Mouse (Mus musculus) gonadal fat pad, adult 2 months (tissue): Measurements from ENCODE around the gene Apex1. TPM values are rescaled to one million over a fixed set of nuclear protein-coding genes. Genes with fewer than 3 reads are reported as not detected.
"Not testable (repeated sequence)": the region's sequence is repeated elsewhere in the genome, so short reads cannot be mapped to it uniquely, and the experiment has no call there.

Experiments
- DNase-seq: peaks from one replicate; pipeline ENCODE4 v3.0.0-alpha.2; 2012; ENCODE audit warnings: low read depth
- polyA plus RNA-seq: library from polyadenylated mRNA; depleted of rRNA; stranded (reverse); fragments of >200 nt; gene quantifications from 2 replicates; pipeline ENCODE4 v1.2.3, GENCODE M21; 2012; rRNA removed

The Apex1 gene
- polyA plus RNA-seq, 1 experiment, result 58.3 TPM

DNA sequence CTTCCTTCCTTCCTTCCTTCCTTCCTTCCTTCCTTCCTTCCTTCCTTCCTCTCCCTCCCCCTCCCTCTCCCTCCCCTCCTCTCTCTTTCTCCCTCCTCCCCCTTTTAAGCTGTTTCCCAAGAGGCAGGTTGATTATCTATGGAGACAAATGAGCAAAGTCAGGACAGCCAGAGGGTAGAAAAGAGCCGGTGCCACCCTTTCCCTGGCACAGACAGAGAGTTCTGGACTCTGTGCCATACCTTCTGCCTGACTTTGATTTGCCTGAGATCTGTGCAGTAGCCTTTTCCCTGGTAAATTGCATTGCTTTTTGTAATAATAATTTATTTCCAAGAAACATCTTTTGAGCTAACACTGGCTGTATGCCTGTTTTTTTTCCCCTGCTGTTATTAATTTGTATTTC lies 44.3 kb downstream of the Apex1 start:
- DNase-seq, result no peak

DNA sequence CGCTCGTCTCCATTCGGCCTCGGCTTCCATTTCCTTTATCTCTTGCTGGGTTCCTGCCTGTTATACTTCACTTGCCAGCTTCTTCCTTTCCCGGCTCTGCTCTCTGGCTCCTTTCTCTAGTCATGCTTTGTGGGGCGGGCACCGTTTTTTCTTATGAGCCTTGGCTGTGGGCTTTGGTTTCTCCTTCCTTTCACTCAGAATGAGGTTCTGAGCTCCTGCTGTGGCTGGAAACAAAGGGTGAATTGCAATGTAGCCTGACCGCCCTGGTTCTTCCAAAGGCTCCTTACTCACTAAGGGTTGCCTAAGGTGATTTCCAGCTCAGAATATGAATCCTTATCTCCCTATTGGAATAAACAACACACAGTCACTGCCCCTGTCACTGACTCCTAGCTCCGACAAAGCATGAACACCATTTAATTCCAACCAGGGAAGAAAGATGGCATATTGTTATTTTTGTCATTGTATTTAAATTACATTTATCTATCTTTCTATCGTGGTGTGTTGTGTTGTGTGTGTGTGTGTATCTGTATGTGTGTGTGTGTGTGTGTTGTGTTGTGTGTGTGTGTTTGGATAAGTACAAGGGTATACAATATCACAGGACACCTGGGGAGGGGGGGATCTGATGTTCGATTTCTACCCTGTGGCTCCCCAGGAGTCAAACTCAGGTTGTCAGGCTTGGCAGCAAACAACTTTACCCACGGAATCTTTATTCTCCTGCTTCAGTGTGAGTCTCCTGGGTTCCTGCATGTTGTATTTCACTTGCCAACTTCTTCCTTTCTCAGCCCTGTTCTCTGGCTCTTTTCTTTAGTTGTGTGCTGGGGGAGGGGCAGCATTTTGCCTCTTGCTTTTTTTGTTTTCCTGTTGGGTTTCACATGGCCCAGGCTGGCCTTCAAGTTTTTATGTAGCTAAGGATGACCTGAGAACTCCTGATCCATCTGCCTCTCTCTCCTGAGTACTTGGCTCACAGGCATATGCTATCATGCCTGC lies 45.1 kb downstream of the Apex1 start:
- DNase-seq, result no peak

DNA sequence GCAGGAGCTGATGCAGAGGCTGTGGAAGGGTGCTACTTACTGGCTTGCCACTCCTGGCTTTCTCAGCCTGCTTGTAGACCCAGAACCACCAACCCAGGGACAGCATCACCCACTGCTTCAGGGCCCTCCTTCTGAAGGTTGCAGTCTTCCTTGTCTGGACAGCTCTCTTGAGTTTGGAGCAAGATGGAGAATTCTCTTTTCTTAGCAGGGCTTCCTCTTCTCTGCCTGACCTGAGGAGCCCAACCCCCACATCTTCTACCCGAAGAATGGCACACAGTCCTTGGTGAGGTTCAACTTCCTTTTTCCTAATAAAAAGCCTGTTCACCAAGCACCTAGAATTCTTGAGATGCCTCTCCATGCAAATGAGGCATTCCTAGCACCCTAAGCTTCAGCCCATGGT lies 46.1 kb downstream of the Apex1 start:
- DNase-seq, result no peak

DNA sequence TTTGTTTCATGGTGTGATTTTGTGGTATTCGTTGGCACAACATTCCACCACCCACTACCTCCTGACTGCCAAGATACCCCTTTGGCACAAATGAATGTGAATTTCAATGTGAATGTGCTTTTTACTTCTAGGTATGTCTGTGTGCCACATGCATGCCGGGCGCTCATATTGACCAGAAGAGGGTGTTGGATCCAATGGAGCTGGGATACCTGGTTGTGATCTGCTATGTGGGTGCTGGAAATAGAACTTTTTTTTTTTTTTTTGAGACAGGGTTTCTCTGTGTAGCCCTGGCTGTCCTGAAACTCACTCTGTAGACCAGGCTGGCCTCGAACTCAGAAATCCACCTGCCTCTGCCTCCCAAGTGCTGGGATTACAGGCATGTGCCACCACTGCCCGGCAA lies 48.3 kb downstream of the Apex1 start:
- DNase-seq, result not testable (repeated sequence)

DNA sequence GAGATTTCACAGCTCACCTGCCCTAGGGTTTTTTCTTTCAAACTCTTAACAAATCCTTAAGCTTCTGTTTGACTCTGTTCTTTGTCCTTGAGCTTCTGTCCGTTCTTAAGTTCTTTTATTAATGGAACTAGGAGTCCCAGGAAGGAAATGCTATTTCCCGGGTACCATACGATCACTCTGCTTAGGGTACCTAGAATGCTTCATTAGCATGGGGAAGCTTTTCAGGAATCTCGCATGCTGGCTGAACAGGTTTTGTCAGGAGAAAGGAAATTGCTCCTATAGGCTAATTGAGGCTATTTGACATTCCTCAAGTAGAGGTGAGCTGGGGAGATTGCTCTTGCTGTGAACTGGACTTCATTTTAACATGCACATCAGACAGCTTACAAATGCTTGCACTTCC lies 48.9 kb downstream of the Apex1 start:
- no peak for DNase-seq

DNA sequence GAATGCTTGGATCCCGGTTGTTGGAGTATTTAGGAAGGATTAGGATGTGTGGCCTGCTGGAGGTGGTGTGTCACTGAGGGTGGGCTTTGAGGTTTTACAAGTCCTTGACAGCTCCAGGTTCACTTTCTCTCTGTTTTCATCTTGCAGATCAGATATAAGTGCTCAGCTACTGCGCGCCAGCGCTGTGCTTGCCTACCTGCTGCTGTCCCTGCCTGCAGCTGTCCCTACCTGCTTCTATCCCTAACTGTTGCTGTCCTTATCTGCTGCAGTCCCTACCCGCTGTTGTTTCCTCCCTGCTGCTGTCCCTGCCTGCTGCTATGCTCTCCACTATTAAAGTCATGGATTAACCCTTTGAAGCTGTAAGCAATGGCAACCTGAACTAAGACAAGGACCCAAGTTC lies 50.2 kb downstream of the Apex1 start:
- no peak for DNase-seq

DNA sequence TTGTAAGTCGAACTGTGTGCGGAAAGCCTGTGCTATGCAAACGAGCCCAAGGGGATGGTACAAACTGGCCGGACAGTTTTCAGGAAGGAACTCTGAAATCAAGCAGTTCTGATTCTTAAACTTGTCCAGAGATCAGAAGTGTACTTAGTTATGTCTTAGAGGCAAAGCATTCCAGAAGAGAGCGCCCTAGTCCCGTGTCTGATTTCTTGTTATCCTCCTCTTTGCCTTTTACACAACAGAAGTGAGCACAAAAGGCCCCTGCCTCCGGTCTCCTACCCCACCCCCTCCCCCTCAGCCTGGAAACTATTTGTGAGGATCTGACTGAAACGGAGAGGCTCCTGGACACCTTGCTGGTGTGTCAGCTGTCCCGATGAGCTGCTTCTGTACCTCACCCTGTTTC lies 51.9 kb downstream of the Apex1 start:
- no peak for DNase-seq

Other genes starting within 250 kb of the Apex1 start
- not detected in 2 replicates for gene Olfr747, start 231.8 kb upstream of the Apex1 start, polyA plus RNA-seq
- gene Olfr748, start 217.6 kb upstream of the Apex1 start, polyA plus RNA-seq, result not detected in 2 replicates
- not detected in 2 replicates for gene Olfr749, start 179.9 kb upstream of the Apex1 start, polyA plus RNA-seq
- 31.9 and 32.5 TPM in 2 replicates for gene Ttc5, start 139.4 kb upstream of the Apex1 start, polyA plus RNA-seq
- 0.07 TPM in 1 of 2 replicates, not detected in the other for gene Ccnb1ip1, start 117.2 kb upstream of the Apex1 start, polyA plus RNA-seq
- gene Parp2, start 117.1 kb upstream of the Apex1 start, polyA plus RNA-seq, result 27.1 and 33.3 TPM in 2 replicates
- 29.1 and 43.4 TPM in 2 replicates for gene Tep1, start 54.4 kb upstream of the Apex1 start, polyA plus RNA-seq
- gene Klhl33, start 27.5 kb upstream of the Apex1 start, polyA plus RNA-seq, result 2.1 and 2.2 TPM in 2 replicates
- gene Osgep, start 75 bp upstream of the Apex1 start, polyA plus RNA-seq, result 88.0 and 102 TPM in 2 replicates
- gene Pip4p1, start 5.9 kb downstream of the Apex1 start, polyA plus RNA-seq, result 94.6 and 111 TPM in 2 replicates
- 73.0 and 74.1 TPM in 2 replicates for gene Pnp, start 6.1 kb downstream of the Apex1 start, polyA plus RNA-seq
- 59.5 and 96.5 TPM in 2 replicates for gene Gm49342, start 19.5 kb downstream of the Apex1 start, polyA plus RNA-seq
- gene Pnp2, start 31.0 kb downstream of the Apex1 start, polyA plus RNA-seq, result 5.4 and 6.8 TPM in 2 replicates
- gene Rnase10, start 82.8 kb downstream of the Apex1 start, polyA plus RNA-seq, result 894 and 1,367 TPM in 2 replicates
- 470 and 637 TPM in 2 replicates for gene Rnase9, start 116.9 kb downstream of the Apex1 start, polyA plus RNA-seq
- gene Rnase11, start 125.2 kb downstream of the Apex1 start, polyA plus RNA-seq, result 17.1 and 17.8 TPM in 2 replicates
- 504 and 632 TPM in 2 replicates for gene Rnase12, start 132.7 kb downstream of the Apex1 start, polyA plus RNA-seq
- 0.09 TPM in 1 of 2 replicates, not detected in the other for gene Olfr750, start 149.5 kb downstream of the Apex1 start, polyA plus RNA-seq
- 151 and 247 TPM in 2 replicates for gene Rnase4, start 166.1 kb downstream of the Apex1 start, polyA plus RNA-seq
- gene Ang, start 166.2 kb downstream of the Apex1 start, polyA plus RNA-seq, result 13.6 and 20.6 TPM in 2 replicates
- gene Eddm3b, start 189.5 kb downstream of the Apex1 start, polyA plus RNA-seq, result 172 and 185 TPM in 2 replicates
- 14.7 and 16.5 TPM in 2 replicates for gene Rnase6, start 198.9 kb downstream of the Apex1 start, polyA plus RNA-seq
- gene Rnase1, start 221.8 kb downstream of the Apex1 start, polyA plus RNA-seq, result 5.1 and 7.5 TPM in 2 replicates
- gene Rnase2b, start 237.3 kb downstream of the Apex1 start, polyA plus RNA-seq, result not detected in 2 replicates